Mouse (Mus musculus) lung, postnatal 0 days (tissue): ENCODE data around the gene Rnf208. TPM values are rescaled to one million over a fixed set of nuclear protein-coding genes. Genes with fewer than 3 reads are reported as not detected.

Experiments used
- ATAC-seq: fragments of 200-750 bp; cut with Nextera tagmentation; 2 replicates; pipeline ENCODE4 v1.8.0; 2017; ENCODE audit warnings: moderate library complexity
- DNase-seq: peaks from one replicate; pipeline ENCODE4 v3.0.0-alpha.2; 2016; ENCODE audit warnings: low spot score
- H3K27ac ChIP-seq: fragments of 300-500 bp; sonication (generic); 2 replicates; pipeline ENCODE4 v1.5.1; 2014; ENCODE audit warnings: antibody characterized with exemption, mild to moderate bottlenecking, low read length, mixed read lengths
- H3K27me3 ChIP-seq: fragments of 300-500 bp; sonication (generic); replicated peaks from 2 replicates; pipeline ENCODE4 v1.6.1; 2014; ENCODE audit warnings: low read length, mixed read lengths; ENCODE audit not compliant: insufficient read depth
- H3K36me3 ChIP-seq: fragments of 300-500 bp; sonication (generic); 2 replicates; pipeline ENCODE4 v1.6.1; 2014; ENCODE audit warnings: low read length, mixed read lengths; ENCODE audit not compliant: insufficient read depth
- H3K4me1 ChIP-seq: fragments of 300-500 bp; sonication (generic); 2 replicates; pipeline ENCODE4 v1.6.1; 2014; ENCODE audit warnings: antibody characterized with exemption, low read depth, low read length, mixed read lengths; ENCODE audit not compliant: insufficient read depth
- H3K4me2 ChIP-seq: fragments of 300-500 bp; sonication (generic); replicated peaks from 2 replicates; pipeline ENCODE4 v1.6.1; 2014; ENCODE audit warnings: low read depth, mild to moderate bottlenecking, low read length, moderate library complexity, mixed read lengths
- H3K4me3 ChIP-seq: fragments of 300-500 bp; sonication (generic); 2 replicates; pipeline ENCODE4 v1.5.1; 2014; ENCODE audit warnings: low read depth, low read length
- H3K9ac ChIP-seq: fragments of 300-500 bp; sonication (generic); replicated peaks from 2 replicates; pipeline ENCODE4 v1.6.1; 2014; ENCODE audit warnings: low read depth, mild to moderate bottlenecking
- H3K9me3 ChIP-seq: fragments of 300-500 bp; sonication (generic); 2 replicates; pipeline ENCODE4 v1.6.1; 2016; ENCODE audit warnings: low read length, mixed read lengths
- CTCF ChIP-seq: IDR thresholded peaks from 2 replicates; pipeline ENCODE4 v1.5.1; 2016; ENCODE audit warnings: antibody characterized with exemption, mild to moderate bottlenecking
- EP300 ChIP-seq: IDR thresholded peaks from 2 replicates; pipeline ENCODE4 v1.6.1; 2016; ENCODE audit warnings: antibody characterized with exemption, mild to moderate bottlenecking, control low read depth
- WGBS: fragments of 180-500 bp; shearing (Covaris S2); extraction: QIAGEN DNeasy Blood & Tissue Kit; methylation state at CpG from one replicate; pipeline ENCODE4 v1.1.7; 2014; 5-methylcytosine and 5-hydroxymethylcytosine counted together
- polyA plus RNA-seq: library from polyadenylated mRNA; unstranded; fragments of >200 nt; fragmentation: Nextera tagmentation; extraction: Ambion mirVana; gene quantifications from 2 replicates; pipeline ENCODE4 v1.2.1, GENCODE M21; 2015

Rnf208 gene
- polyA plus RNA-seq, 1 experiment from 2014 or later = 3.4 TPM

DNA sequence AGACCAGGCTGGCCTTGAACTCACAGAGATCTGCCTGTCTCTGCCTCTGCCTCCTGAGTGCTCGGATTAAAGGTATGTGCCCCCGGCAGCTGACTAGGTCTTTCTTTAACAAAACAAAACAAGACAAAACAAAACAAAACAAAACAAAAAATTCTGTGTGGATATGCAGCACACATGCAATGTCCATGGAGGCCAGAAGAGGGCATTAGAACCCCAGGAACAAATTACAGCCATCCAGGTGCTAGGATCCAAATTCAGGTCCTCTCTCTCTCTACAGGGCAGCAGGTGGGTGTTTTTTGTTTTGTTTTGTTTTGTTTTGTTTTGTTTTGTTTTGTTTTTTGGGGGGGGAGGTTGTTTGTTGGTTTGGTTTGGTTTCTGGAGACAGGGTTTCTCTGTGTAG is 16.8 kb downstream of the Rnf208 start:
- TF ChIP-seq EP300 = no peak
- peak; percentile 65 for TF ChIP-seq CTCF
- Histone ChIP-seq H3K4me1 (peaks cover 11% of the 10 kb centered on the region), H3K9me3 (no peaks in the 10 kb centered on the region), H3K9ac (no peak overlapping the region), H3K27ac (no peak overlapping the region), H3K4me3 (no peak overlapping the region), H3K36me3 (no peaks in the 10 kb centered on the region; the same call in 1 of the 2 replicates), H3K27me3 (no peaks in the 10 kb centered on the region), H3K4me2 (no peak overlapping the region)
- 68% methylated on average over 2 of the region's 2 CpGs for WGBS
- ATAC-seq (no peak), DNase-seq (no peak)

DNA sequence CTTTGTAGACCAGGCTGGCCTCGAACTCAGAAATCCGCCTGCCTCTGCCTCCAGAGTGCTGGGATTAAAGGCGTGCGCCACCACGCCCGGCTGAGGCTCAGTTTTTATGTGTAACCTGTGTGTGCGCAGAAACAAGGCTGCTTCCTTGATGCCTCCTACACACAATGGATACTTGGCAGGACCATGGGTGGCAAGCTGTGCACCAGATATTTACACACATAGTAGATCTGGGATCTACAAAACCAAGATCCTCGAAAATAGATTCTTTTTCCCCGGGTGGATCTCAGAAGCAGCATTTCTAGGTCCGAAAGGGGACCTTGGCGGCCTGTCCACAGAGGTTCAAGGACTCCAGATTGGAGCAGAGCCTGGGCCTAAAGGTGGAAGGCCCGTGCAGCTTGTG is 19.8 kb downstream of the Rnf208 start:
- peak overlapping the region; percentile 71 for H3K4me3 ChIP-seq
- H3K9me3 ChIP-seq = no peaks in the 10 kb centered on the region
- no peaks in the 10 kb centered on the region for H3K36me3 ChIP-seq
- H3K27me3 ChIP-seq = no peaks in the 10 kb centered on the region
- TF ChIP-seq EP300 (peak; percentile 36; the same call in 1 of the 2 replicates), CTCF (no peak)
- 48% methylated on average over 12 of the region's 12 CpGs for WGBS
- H3K27ac ChIP-seq = peak overlapping the region; percentile 11; the same call in 1 of the 2 replicates
- H3K4me1 ChIP-seq = peaks cover 14% of the 10 kb centered on the region; the same call in 1 of the 2 replicates
- H3K4me2 ChIP-seq = peak overlapping the region; percentile 98
- ATAC-seq (peak; percentile 5), DNase-seq (no peak)
- no peak overlapping the region for H3K9ac ChIP-seq

DNA sequence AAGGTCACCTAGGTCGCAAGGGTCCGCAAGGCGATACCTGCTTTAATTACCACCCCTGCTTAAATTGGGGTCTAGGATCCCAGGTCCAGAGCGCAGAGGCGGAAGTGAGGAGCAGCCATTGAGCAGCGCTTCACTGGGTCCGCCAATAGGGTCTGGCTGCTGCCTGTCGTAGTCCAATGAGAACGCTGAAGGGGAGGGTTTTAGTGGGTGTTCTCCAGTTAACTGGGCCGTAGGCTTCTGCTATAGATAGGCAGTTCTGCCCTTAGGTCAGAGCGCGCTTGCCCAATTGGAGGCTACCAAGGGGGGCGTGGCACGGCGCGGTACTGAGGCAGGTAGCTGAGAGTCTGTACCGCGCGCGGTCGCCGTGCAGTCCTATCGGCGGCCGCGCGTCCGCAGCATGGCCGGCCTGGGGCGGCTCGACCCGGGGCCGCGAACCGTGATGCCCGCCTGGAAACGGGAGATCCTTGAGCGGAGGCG is 20.3 kb downstream of the Rnf208 start, which contains the start of gene Tprn:
TSS of gene Tprn (plus strand) at position 328 of the 477 bp plus-strand sequence.
- peaks cover 14% of the 10 kb centered on the region; the same call in 1 of the 2 replicates for H3K4me1 ChIP-seq
- WGBS = under 1% methylated on average over 39 of the region's 39 CpGs
- no peaks in the 10 kb centered on the region for H3K36me3 ChIP-seq
- DNase-seq (peak; percentile 98), ATAC-seq (peak; percentile 99)
- peak within 1 kb of the TSS; percentile 98 for H3K4me2 ChIP-seq
- no peaks in the 10 kb centered on the region for H3K9me3 ChIP-seq
- H3K9ac ChIP-seq = peak within 1 kb of the TSS; percentile 48
- no peaks in the 10 kb centered on the region for H3K27me3 ChIP-seq
- peak within 1 kb of the TSS; percentile 11 for H3K27ac ChIP-seq
- H3K4me3 ChIP-seq = peak within 1 kb of the TSS; percentile 71
- TF ChIP-seq CTCF (peak; percentile 20), EP300 (no peak)

DNA sequence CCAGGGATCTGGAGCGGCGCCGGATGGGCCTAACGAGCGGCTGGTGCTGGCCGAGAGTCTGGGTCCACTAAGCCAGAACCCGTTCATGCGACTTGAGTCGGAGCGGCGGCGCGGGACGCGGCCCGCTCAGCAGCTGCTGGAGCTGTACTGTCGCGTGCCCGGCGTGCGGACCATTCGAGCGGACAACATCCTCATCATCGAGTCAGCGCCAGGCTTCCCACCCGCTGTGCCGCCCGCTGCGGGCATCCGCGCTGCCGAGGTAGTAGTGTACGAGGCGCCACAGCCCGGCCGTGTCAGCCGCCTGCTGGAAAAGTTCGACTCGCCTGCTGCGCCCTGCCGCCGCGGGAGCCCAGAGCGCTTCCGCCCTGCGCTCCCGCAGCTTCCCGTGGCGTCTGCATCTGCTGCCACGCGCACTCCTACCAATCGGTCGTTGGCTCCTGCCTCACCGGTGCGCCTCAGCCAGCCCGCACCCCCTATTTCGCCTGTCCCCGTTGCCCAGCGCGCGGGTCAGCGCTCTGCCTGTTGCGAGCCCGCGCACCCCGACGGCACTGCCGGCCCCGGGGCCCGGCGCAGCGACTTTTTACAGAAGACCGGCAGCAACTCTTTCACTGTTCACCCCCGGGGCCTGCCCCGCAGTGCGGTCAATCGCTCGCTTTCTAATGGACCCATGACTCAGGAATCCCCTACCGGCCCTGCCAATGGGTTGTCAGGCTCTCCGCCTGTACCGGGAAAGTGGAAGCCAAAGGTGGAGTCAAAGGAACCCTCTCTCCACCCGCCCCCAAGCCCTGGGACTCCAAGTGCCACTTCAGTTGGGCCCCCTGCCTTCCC is 21.0 kb downstream of the Rnf208 start:
- no peaks in the 10 kb centered on the region for H3K36me3 ChIP-seq
- peak overlapping the region; percentile 48 for H3K9ac ChIP-seq
- ATAC-seq = peak; percentile 5
- TF ChIP-seq EP300 (no peak), CTCF (no peak; the same call in 1 of the 2 replicates)
- H3K4me3 ChIP-seq = peak overlapping the region; percentile 71
- H3K27me3 ChIP-seq = no peaks in the 10 kb centered on the region
- H3K27ac ChIP-seq = no peak overlapping the region; the same call in 1 of the 2 replicates
- H3K4me1 ChIP-seq = peaks cover 14% of the 10 kb centered on the region; the same call in 1 of the 2 replicates
- under 1% methylated on average over 78 of the region's 82 CpGs for WGBS
- peak; percentile 46 for DNase-seq
- no peaks in the 10 kb centered on the region for H3K9me3 ChIP-seq
- H3K4me2 ChIP-seq = peak overlapping the region; percentile 98

DNA sequence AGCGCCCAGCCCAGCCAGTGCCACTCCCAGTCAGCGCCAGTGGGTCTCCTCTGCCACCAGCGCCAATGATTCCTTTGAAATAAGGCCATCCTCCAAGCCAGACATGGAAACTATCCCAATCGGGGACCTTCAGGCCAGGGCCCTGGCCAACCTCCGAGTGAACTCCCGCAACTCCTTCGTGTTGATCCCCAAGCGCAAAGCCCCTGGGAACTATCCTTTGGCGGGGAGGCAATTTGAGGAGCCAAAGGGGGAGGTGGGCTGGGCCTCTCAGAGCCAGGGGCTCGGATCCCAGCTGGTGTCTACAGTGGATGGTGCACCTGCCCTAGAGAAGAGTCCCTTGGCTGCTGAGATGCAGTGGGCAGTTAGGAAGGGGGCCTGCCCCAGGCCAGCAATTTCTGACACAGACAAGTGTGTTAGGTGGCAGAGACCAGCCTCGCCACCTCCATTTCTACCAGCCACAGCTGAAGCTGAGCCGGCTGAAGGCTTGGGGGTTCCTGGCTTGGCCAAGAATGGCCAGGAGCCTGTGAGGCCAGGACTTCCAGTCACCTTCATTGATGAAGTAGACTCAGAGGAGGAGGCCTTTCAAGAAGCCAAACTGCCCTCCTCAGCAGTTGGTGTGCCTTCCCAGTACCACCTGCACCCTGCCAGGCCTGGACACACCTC is 21.7 kb downstream of the Rnf208 start:
- DNase-seq (no peak), ATAC-seq (no peak)
- H3K36me3 ChIP-seq = no peaks in the 10 kb centered on the region
- H3K9me3 ChIP-seq = no peaks in the 10 kb centered on the region
- H3K4me3 ChIP-seq = peak overlapping the region; percentile 71
- peak overlapping the region; percentile 98 for H3K4me2 ChIP-seq
- H3K4me1 ChIP-seq = peaks cover 14% of the 10 kb centered on the region; the same call in 1 of the 2 replicates
- H3K27ac ChIP-seq = no peak overlapping the region
- no peaks in the 10 kb centered on the region for H3K27me3 ChIP-seq
- H3K9ac ChIP-seq = 0 out of 2 replicates have a peak overlapping the region, but pooled peaks have one; percentile 48
- no peak for TF ChIP-seq EP300
- TF ChIP-seq CTCF = no peak
- WGBS = 22% methylated on average over 12 of the region's 12 CpGs

DNA sequence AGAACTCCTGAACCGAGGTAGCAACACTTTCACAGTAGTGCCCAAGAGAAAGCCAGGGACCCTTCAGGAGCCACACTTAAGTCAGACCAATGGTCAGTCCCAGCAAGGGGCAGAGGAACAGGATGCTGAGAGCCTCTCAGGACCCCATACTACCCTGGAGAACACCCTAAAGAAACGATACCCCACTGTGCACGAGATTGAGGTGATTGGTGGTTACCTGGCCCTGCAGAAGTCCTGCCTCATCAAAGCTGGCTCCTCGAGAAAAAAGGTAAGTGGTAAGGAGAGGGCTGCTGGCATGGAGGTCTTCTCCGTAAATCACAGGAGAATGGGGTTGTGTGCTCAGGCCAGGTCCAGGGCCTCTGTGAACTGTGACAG is 22.2 kb downstream of the Rnf208 start:
- no peaks in the 10 kb centered on the region for H3K9me3 ChIP-seq
- no peaks in the 10 kb centered on the region for H3K36me3 ChIP-seq
- no peak for TF ChIP-seq EP300
- TF ChIP-seq CTCF = no peak
- H3K4me1 ChIP-seq = peaks cover 14% of the 10 kb centered on the region; the same call in 1 of the 2 replicates
- DNase-seq = no peak
- H3K4me3 ChIP-seq = no peak overlapping the region
- H3K27me3 ChIP-seq = no peaks in the 10 kb centered on the region
- H3K9ac ChIP-seq = no peak overlapping the region
- no peak for ATAC-seq
- H3K27ac ChIP-seq = no peak overlapping the region
- 79% methylated on average over 5 of the region's 5 CpGs for WGBS
- H3K4me2 ChIP-seq = no peak overlapping the region
